Mouse (Mus musculus): ENCODE data around the gene Guca2a. TPM values are rescaled to one million over a fixed set of nuclear protein-coding genes. Genes with fewer than 3 reads are reported as not detected.
"Not testable (repeated sequence)": the region's sequence is repeated elsewhere in the genome, so short reads cannot be mapped to it uniquely, and the experiment has no call there.

Guca2a gene
- polyA plus RNA-seq, 1 experiment from 2014 or later, result not detected

DNA sequence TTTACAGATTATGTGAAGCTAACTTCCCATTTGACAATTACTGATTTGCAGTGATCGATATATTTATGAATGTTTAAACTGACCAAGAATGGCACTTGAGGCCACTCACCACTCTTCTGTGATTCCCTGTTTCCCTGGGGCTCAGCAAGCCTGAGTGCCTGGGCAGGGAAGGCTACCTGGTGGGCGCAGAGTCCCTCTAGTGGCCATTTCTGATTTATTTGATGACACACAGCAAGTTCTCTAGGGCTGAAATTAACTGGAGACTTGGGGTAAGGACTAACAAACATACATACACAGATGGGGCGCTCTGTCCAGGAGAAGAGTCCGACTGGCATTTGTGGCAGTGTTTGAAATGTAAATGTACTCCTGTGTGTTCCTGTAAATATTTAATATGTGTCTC, 9.1 kb upstream of the Guca2a start:
- WGBS, result 76% methylated on average over 4 of the region's 4 CpGs
- H3K27me3 ChIP-seq (ENCODE audit: insufficient read depth, poor library complexity, severe bottlenecking); H3K27ac ChIP-seq; H3K9me3 ChIP-seq; DNase-seq (ENCODE audit: low spot score); H3K4me3 ChIP-seq: not testable (repeated sequence)
- peaks cover 31% of the 10 kb centered on the region for H3K36me3 ChIP-seq
- H3K4me1 ChIP-seq, result peaks cover 52% of the 10 kb centered on the region

DNA sequence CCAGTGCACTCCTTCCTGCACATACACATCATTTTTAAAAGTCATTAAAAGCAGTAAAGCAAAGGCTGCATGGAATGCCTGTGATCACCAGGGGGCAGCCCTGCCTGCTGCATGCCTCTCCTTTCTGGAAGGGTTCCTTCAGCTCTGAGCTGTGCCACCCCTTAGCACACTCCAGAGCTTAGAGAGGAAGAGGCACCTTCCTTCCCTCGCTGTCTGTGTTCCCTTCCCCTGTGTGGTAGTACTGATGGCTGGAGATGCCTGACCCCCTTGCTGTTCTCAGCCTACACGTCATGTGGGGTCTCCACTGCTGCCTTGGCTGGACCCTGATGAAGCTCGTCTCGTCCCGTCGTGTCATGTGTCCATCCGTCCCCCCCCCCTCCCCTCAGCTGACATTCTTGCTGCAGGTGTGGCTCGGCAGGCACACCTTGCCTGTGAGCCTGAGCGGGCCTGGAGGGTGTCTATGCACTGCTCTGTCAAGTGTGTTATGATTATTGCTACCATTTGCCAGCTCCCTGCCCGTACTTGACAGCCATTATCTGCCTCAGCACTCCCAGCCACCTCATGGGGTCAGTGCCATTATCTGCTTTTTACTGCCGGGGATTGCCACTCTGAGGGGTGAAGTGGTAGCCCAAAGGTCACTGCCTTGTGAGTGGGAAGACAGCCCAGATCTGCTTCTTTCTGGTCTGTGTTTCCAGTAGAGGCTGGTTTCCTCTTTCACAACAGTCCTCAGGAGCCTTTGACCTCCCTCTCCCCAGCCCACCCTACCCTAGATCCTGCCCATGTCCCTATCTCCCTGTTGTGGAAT, 6.2 kb upstream of the Guca2a start:
- H3K36me3 ChIP-seq, result peaks cover 14% of the 10 kb centered on the region
- 35% methylated on average over 11 of the region's 11 CpGs for WGBS
- peak overlapping the region; percentile 83 for H3K27ac ChIP-seq
- no peaks in the 10 kb centered on the region for H3K27me3 ChIP-seq (ENCODE audit: insufficient read depth, poor library complexity, severe bottlenecking)
- H3K4me1 ChIP-seq, result peaks cover 74% of the 10 kb centered on the region
- H3K4me3 ChIP-seq, result no peak overlapping the region
- H3K9me3 ChIP-seq, result no peaks in the 10 kb centered on the region
- DNase-seq (ENCODE audit: low spot score), result peak; percentile 88

DNA sequence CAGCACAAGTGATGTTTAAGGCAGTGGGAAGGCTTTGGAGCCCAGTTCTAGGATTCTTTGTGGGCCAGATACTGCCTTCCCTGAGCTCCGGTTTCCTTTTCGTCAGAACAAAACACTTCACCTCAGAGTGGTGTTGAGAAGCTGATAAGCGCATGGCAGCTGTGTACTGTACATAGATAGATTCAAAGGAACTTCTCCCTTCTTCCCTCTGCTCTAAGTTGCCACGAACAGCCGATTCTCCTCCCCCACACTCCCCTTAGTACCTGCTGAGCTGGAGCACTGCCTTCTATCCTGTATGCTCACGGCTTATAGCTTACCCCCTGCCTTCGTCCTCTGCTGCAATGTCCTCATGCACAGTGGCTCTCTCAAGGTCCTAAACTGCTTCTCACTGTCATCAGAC, 4.8 kb upstream of the Guca2a start:
- 28% methylated on average over 7 of the region's 7 CpGs for WGBS

DNA sequence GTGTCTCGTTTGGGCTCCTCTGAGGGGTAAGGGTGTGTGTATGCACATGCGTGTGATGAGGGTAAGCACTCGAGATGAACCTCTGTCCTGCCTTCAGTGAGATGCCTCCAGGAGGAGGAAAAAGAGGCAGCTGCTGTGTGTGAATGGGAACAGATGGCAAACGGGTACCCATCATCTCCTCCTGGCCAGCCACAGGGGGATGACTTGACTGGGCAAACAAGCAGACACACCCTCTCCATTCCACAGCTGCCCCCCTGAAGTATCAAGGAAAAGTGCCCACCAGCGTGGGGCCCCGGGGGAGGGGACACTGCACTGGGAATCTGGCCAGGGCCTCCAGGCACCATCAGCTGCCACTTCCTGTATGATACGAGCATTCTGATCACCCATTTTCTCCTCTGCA, 4.2 kb upstream of the Guca2a start:
- Histone ChIP-seq H3K4me3 (no peak overlapping the region), H3K4me1 (peaks cover 77% of the 10 kb centered on the region), H3K9me3 (no peaks in the 10 kb centered on the region), H3K36me3 (peaks cover 14% of the 10 kb centered on the region), H3K27ac (peak overlapping the region; percentile 83), H3K27me3 (ENCODE audit: insufficient read depth, poor library complexity, severe bottlenecking) (no peaks in the 10 kb centered on the region)
- WGBS, result 63% methylated on average over 7 of the region's 7 CpGs
- DNase-seq (ENCODE audit: low spot score), result peak; percentile 69

More for the DNA sequence above, 4.8 kb upstream of the Guca2a start:
- Histone ChIP-seq H3K9me3 (no peaks in the 10 kb centered on the region), H3K4me1 (peaks cover 75% of the 10 kb centered on the region), H3K4me3 (no peak overlapping the region), H3K36me3 (peaks cover 14% of the 10 kb centered on the region), H3K27ac (peak overlapping the region; percentile 83), H3K27me3 (ENCODE audit: insufficient read depth, poor library complexity, severe bottlenecking) (no peaks in the 10 kb centered on the region)
- DNase-seq (ENCODE audit: low spot score), result no peak

DNA sequence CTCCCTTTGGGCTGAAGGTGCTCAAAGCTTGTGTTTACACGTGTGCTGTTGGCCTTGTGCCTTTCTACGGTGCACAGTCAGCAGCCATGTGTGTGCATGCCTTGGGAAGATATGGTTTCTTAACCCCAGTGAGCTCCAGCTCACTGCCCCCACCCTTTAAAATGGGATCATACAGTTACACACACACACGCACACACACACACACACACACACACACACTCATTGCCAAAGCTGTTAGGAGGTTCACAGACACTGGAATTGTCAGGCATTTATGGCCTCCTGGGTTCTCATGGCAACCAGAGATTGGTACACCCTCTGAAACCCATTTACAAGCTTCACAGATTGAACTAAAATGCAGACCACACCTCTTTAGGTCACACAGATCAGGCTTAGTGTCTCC, 3.6 kb upstream of the Guca2a start:
- Histone ChIP-seq H3K4me3 (no peak overlapping the region), H3K4me1 (peaks cover 83% of the 10 kb centered on the region), H3K27ac (peak overlapping the region; percentile 83), H3K9me3 (no peaks in the 10 kb centered on the region), H3K27me3 (ENCODE audit: insufficient read depth, poor library complexity, severe bottlenecking) (no peaks in the 10 kb centered on the region), H3K36me3 (peaks cover 13% of the 10 kb centered on the region)
- WGBS, result 86% methylated on average over 3 of the region's 3 CpGs
- peak; percentile 65 for DNase-seq (ENCODE audit: low spot score)

DNA sequence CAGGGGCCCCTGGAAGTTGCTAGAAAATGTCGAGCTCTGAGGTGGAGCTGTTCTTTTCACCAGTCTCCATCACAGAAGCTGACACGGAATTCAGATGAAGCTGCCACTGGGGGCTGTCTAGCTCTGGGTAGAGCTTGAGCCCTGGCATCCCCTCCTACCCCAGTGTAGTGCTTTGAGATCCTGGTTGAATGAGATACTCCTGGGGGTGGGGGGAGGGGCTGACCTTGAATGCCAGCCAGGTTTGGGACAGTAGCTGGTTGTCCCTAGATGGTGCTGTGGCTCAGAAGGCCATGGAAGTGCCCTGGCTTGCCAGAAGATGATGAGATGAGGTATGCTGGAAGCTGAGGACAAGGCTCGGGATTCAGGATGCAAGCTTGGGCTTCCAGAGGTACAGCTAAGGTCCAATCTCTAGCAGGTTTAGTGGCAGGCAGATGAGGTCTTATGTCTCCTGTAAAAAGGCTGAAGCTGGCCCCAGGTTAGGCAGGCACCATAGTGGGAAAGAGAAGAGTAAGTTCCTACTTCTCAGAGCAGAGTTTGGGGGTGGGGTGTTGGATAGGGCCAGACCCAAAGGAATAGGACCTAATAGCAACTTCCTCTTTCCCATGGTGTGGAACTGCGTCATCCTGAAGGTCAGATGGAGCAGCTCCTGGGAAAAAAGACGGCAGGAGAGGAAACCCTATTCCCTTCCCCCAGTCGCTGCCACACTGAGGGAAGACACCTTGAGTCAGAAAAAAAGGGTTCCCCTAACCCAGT, 2.4 kb upstream of the Guca2a start:
- Histone ChIP-seq H3K27ac (peak overlapping the region; percentile 83; the same call in 1 of the 2 replicates), H3K36me3 (peaks cover 2% of the 10 kb centered on the region; the same call in 1 of the 2 replicates), H3K4me3 (no peak overlapping the region), H3K27me3 (ENCODE audit: insufficient read depth, poor library complexity, severe bottlenecking) (no peaks in the 10 kb centered on the region), H3K9me3 (no peaks in the 10 kb centered on the region), H3K4me1 (peaks cover 84% of the 10 kb centered on the region)
- 56% methylated on average over 6 of the region's 6 CpGs for WGBS
- peak; percentile 71 for DNase-seq (ENCODE audit: low spot score)

DNA sequence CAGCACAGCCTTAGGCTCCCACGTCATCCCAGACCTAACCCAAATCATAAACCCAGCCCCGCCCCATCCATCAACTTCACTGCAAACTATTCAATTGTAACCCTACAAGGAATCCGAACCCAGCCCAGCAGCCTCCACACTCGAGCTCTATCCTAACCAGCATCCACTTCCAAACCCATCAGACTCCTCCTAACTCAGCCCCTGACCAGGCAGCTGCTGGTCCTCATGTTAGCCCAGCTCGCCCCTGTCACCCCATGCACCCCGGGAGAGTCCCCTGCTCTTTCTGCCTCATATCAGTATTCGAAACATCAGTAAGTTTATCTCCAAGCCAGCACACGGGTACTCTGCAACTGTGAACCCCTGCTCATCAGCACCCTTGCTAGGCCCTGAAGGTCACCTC, 1.8 kb upstream of the Guca2a start:
- peaks cover 81% of the 10 kb centered on the region for H3K4me1 ChIP-seq

DNA sequence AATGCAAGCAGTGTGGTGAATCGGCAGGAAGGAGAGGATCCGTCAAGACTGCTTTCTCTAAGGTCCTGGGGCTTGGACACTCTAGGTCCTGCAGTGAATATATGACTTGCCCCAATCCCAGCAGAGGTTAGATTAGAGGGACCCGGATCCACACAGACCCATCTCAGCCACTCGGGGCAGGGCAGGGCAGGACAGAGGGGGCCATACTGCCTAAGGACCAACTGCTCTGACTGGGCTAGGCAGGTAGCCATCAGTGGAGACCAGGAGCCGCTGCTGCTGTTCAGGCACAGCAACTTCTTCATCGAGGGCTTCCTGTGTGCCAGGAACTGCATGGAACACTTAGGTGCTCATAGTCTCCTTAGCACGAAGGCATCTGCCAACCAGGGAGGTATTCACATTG, 773 bp upstream of the Guca2a start:
- no peaks in the 10 kb centered on the region for H3K9me3 ChIP-seq
- WGBS, result 85% methylated on average over 7 of the region's 7 CpGs
- no peaks in the 10 kb centered on the region for H3K36me3 ChIP-seq
- H3K4me1 ChIP-seq, result peaks cover 71% of the 10 kb centered on the region
- no peak overlapping the region for H3K4me3 ChIP-seq
- H3K27ac ChIP-seq, result peak overlapping the region; percentile 65; the same call in 1 of the 2 replicates
- H3K27me3 ChIP-seq (ENCODE audit: insufficient read depth, poor library complexity, severe bottlenecking), result no peaks in the 10 kb centered on the region
- DNase-seq (ENCODE audit: low spot score), result peak; percentile 57

More for the DNA sequence above, 1.8 kb upstream of the Guca2a start:
- H3K36me3 ChIP-seq, result no peaks in the 10 kb centered on the region
- WGBS, result 70% methylated on average over 8 of the region's 8 CpGs
- H3K27ac ChIP-seq, result peak overlapping the region; percentile 65; the same call in 1 of the 2 replicates
- no peak overlapping the region for H3K4me3 ChIP-seq
- H3K9me3 ChIP-seq, result no peaks in the 10 kb centered on the region
- H3K27me3 ChIP-seq (ENCODE audit: insufficient read depth, poor library complexity, severe bottlenecking), result no peaks in the 10 kb centered on the region
- peak; percentile 68 for DNase-seq (ENCODE audit: low spot score)

DNA sequence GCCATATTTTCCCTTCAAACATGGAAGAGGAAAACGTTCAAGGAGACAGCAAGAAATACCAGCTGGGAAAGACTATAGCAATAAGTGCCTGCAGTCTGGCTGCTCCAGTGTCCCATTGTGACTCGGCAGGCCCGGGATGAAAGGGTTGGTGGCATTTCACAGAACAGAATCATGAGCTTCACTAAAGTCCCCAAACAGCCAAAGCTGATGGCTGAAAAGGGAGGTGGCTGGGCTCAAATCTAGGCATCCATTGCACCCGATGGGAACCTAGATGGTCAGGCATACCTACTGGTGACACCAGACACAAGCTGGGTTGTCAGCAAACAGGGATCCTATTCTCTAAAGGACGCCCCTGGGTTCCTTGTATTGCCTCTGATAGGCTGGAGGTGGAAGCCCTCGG, 442 bp downstream of the Guca2a start:
- Histone ChIP-seq H3K36me3 (no peaks in the 10 kb centered on the region), H3K9me3 (no peaks in the 10 kb centered on the region), H3K4me1 (peaks cover 59% of the 10 kb centered on the region), H3K4me3 (no peak overlapping the region), H3K27me3 (ENCODE audit: insufficient read depth, poor library complexity, severe bottlenecking) (no peaks in the 10 kb centered on the region), H3K27ac (0 out of 2 replicates have a peak overlapping the region, but pooled peaks have one; percentile 65)
- peak; percentile 66 for DNase-seq (ENCODE audit: low spot score)
- 82% methylated on average over 6 of the region's 6 CpGs for WGBS

DNA sequence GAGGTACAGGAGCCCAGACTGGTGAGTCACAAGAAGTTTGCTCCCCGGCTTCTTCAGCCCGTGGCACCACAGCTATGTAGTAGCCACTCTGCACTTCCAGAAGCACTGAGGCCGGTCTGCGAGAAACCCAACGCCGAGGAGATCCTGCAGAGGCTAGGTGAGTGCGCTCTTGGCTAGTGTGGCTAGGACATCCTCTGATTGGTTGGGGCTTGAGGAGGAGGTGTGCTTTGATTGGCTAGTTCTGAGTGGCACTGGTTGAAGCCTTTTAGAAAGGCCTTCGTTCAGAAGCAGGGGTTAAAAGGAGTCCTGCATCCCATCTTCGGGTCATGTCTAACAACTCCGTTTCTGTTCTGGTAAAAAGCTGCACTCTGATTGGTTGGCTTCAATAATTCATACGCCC, 1.2 kb downstream of the Guca2a start:
- H3K4me1 ChIP-seq, result peaks cover 52% of the 10 kb centered on the region

DNA sequence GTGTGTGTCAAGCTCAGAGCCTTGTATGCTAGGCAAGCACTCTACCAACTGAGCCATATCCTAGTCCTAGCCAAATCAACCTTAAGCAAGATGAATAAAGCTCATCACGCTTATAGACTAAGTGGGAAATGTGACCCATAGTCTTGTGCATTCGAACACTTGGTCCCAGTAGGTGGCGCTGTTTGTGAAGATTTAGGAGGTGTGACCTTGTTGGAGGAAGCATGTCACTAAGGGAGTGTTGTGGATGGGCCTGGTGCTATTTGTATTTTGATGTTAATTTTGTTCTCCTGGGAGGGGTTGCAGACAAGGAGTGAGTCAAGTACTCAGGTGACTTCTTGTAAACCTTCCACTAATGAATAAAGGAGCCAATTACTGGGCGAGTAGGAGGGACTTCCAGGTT, 5.2 kb downstream of the Guca2a start:
- H3K4me1 ChIP-seq, result peaks cover 12% of the 10 kb centered on the region
- H3K9me3 ChIP-seq, result no peaks in the 10 kb centered on the region
- H3K4me3 ChIP-seq, result no peak overlapping the region
- no peaks in the 10 kb centered on the region for H3K36me3 ChIP-seq
- 78% methylated on average over 4 of the region's 4 CpGs for WGBS
- no peak for DNase-seq (ENCODE audit: low spot score)
- no peaks in the 10 kb centered on the region for H3K27me3 ChIP-seq (ENCODE audit: insufficient read depth, poor library complexity, severe bottlenecking)
- H3K27ac ChIP-seq, result no peak overlapping the region

More for the DNA sequence above, 1.2 kb downstream of the Guca2a start:
- Histone ChIP-seq H3K9me3 (no peaks in the 10 kb centered on the region), H3K27me3 (ENCODE audit: insufficient read depth, poor library complexity, severe bottlenecking) (no peaks in the 10 kb centered on the region), H3K4me3 (no peak overlapping the region), H3K36me3 (no peaks in the 10 kb centered on the region), H3K27ac (0 out of 2 replicates have a peak overlapping the region, but pooled peaks have one; percentile 65)
- 60% methylated on average over 11 of the region's 11 CpGs for whole genome bisulfite sequencing
- peak; percentile 35 for DNase-seq (ENCODE audit: low spot score)

DNA sequence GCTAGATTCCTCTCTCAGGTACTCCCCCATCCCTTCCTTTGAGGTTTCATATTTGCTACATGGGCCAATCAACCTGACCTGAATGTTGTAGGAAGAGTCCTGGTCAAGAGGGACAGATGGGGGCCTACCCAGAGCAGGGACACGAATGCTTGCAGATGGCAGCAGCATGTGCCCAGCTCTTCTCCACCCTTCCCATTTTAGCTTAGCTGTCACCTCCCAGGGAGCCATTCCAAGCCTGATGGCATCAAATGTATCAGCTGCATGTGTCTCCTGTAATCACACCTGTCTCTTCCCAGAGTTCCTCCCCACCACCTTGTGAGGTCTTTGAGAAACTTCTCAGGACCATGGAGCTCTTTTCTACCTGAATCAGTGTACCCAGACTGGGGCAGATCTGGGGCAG, 19.5 kb downstream of the Guca2a start:
- DNase-seq (ENCODE audit: low spot score), result no peak
- 80% methylated on average over 1 of the region's 1 CpGs for WGBS
- Histone ChIP-seq H3K36me3 (no peaks in the 10 kb centered on the region; the same call in 1 of the 2 replicates), H3K27ac (no peak overlapping the region), H3K9me3 (peaks cover 10% of the 10 kb centered on the region), H3K4me1 (peaks cover 32% of the 10 kb centered on the region), H3K27me3 (ENCODE audit: insufficient read depth, poor library complexity, severe bottlenecking) (no peaks in the 10 kb centered on the region), H3K4me3 (no peak overlapping the region)

DNA sequence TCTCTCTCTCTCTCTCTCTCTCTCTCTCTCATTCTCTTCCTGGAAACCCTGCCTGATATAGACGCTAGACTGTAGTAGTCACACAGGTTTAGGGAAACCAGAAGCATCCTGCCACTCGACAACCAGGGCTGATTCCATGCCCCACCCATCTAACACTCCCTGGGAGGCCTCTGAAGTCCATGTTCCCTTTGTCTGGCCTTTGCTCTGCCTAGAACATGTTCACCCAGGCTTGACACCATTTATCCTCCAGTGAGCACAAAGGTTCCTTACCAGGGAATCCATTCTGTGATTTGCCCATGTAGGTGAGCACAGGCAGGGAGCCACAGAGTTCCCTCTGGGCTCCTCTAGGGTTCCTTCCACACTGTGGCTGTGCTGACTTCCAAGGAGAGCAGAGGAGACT, 20.7 kb downstream of the Guca2a start:
- peaks cover 44% of the 10 kb centered on the region for H3K4me1 ChIP-seq
- no peaks in the 10 kb centered on the region for H3K36me3 ChIP-seq
- no peaks in the 10 kb centered on the region for H3K27me3 ChIP-seq (ENCODE audit: insufficient read depth, poor library complexity, severe bottlenecking)
- no peak for DNase-seq (ENCODE audit: low spot score)
- peaks cover 4% of the 10 kb centered on the region for H3K9me3 ChIP-seq
- 0 out of 2 replicates have a peak overlapping the region, but pooled peaks have one; percentile 56 for H3K27ac ChIP-seq
- 29% methylated on average over 1 of the region's 2 CpGs for WGBS
- no peak overlapping the region for H3K4me3 ChIP-seq
